Mouse (Mus musculus): ENCODE results near the gene Pex7. TPM values are rescaled to one million over a fixed set of nuclear protein-coding genes. Genes with fewer than 3 reads are reported as not detected.

The Pex7 gene
- polyA plus RNA-seq, 1 experiment: 24.9 TPM

DNA sequence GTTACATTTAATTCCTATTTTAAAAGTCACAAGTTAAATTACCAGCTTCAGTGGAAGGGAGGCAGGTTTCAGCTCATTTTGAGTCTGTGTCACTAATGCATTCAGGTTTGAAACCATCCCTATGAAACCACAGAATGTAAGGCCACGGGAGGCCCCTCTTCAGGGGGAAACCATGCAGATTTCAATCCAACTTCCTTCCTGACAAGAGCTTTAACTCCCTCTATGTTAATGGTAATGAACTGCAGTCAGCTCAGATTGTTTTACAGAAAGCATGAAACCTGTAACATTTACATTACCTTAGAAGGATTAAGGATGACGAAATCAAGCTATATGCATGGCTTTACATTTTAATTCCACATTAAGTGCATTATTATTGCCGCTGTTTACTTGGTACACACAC lies 15.8 kb downstream of the Pex7 start:
- whole genome bisulfite sequencing: 67% methylated on average over 3 of the region's 3 CpGs
- no peaks in the 10 kb centered on the region for H3K4me1 ChIP-seq (ENCODE audit: control insufficient read depth, insufficient read depth, low read length)
- H3K4me3 ChIP-seq (replicated peaks; ENCODE audit: extremely low read depth, low read depth, low read length): no peak overlapping the region
- no peak for TF ChIP-seq CTCF (IDR thresholded peaks at IDR 0.05; ENCODE audit: insufficient read depth, low read length)
- TF ChIP-seq POLR2A (IDR thresholded peaks at IDR 0.05; ENCODE audit: borderline replicate concordance, extremely low read depth, low read depth, low read length): no peak
- no peak for DNase-seq

DNA sequence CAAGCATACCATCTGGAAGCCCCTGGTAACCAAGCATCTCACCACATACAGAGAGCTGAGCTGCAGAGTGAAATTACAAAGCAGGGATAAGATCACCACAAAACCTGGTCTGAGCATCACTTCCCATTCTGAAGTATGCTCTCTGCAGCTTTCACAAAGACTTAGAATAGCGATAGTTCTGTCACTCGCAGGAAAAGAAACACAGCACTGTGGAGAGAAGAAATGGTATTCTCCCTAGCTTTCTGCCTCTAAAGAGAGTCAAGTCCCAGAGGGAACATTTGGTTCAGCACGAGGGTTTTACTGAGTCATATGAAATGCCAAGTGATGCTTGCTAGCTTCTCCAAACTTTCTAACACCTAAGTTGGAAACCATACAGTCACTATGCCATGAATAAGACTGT lies 17.6 kb downstream of the Pex7 start:
- no peaks in the 10 kb centered on the region for H3K4me1 ChIP-seq (ENCODE audit: control insufficient read depth, insufficient read depth, low read length)
- no peak for DNase-seq
- TF ChIP-seq CTCF (IDR thresholded peaks at IDR 0.05; ENCODE audit: insufficient read depth, low read length) (no peak), POLR2A (IDR thresholded peaks at IDR 0.05; ENCODE audit: borderline replicate concordance, extremely low read depth, low read depth, low read length) (no peak)
- no peak overlapping the region for H3K4me3 ChIP-seq (replicated peaks; ENCODE audit: extremely low read depth, low read depth, low read length)
- WGBS: 78% methylated on average over 3 of the region's 3 CpGs

DNA sequence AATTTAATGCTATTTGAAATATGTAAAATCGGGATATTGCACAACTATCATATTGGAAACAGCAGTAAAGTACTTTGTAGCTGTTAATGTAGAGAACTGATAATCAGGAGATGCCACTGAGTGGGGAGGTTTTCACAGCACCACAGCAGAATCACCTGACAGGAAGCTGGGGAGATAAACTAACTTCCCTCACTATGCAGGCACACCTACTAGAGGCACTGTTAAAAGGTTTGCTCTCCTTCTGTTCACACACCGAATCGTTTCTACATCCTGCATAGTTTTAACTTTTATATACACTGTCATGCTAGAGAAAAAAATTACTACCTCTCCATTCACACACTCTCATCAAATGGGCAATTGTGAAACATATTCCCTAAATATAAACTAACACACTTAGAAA lies 21.2 kb downstream of the Pex7 start:
- no peak overlapping the region for H3K4me3 ChIP-seq (replicated peaks; ENCODE audit: extremely low read depth, low read depth, low read length)
- DNase-seq: no peak
- no peaks in the 10 kb centered on the region for H3K4me1 ChIP-seq (ENCODE audit: control insufficient read depth, insufficient read depth, low read length)
- TF ChIP-seq POLR2A (IDR thresholded peaks at IDR 0.05; ENCODE audit: borderline replicate concordance, extremely low read depth, low read depth, low read length) (no peak), CTCF (IDR thresholded peaks at IDR 0.05; ENCODE audit: insufficient read depth, low read length) (no peak)
- 59% methylated on average over 3 of the region's 3 CpGs for whole genome bisulfite sequencing

GRCm38 (mm10) chr10:19884409-19884808 lies 23.1 kb downstream of the Pex7 start:
- H3K4me1 ChIP-seq (ENCODE audit: control insufficient read depth, insufficient read depth, low read length): no peaks in the 10 kb centered on the region
- no peak for DNase-seq
- 62% methylated on average over 4 of the region's 4 CpGs for WGBS
- no peak overlapping the region for H3K4me3 ChIP-seq (replicated peaks; ENCODE audit: extremely low read depth, low read depth, low read length)
- TF ChIP-seq POLR2A (IDR thresholded peaks at IDR 0.05; ENCODE audit: borderline replicate concordance, extremely low read depth, low read depth, low read length) (no peak), CTCF (IDR thresholded peaks at IDR 0.05; ENCODE audit: insufficient read depth, low read length) (no peak)

DNA sequence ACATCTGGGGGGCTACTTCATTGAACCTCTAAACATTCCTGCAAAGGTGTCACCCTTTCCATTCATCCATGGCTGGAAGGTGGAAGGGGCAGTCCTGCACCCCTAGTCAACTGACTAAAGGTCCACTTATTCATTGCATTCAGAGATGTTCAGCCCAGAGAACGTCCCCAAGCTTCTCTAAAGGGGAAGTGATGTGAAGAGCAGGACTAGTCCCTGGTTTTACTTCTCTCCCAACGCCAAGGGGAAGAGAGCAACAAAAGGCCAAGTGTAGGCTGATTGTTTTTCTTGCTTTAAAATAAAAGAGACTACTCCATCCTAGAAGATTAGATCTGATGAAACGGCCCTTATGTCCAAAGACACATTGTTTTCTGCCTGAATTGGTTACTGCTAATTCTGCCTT lies 27.1 kb downstream of the Pex7 start:
- Histone ChIP-seq H3K4me3 (replicated peaks; ENCODE audit: extremely low read depth, low read depth, low read length) (no peak overlapping the region), H3K4me1 (ENCODE audit: control insufficient read depth, insufficient read depth, low read length) (no peaks in the 10 kb centered on the region)
- DNase-seq: no peak
- TF ChIP-seq POLR2A (IDR thresholded peaks at IDR 0.05; ENCODE audit: borderline replicate concordance, extremely low read depth, low read depth, low read length) (no peak), CTCF (IDR thresholded peaks at IDR 0.05; ENCODE audit: insufficient read depth, low read length) (no peak)
- 65% methylated on average over 3 of the region's 3 CpGs for WGBS

GRCm38 (mm10) chr10:19879161-19879560 lies 28.3 kb downstream of the Pex7 start:
- H3K4me3 ChIP-seq (replicated peaks; ENCODE audit: extremely low read depth, low read depth, low read length): no peak overlapping the region
- H3K4me1 ChIP-seq (ENCODE audit: control insufficient read depth, insufficient read depth, low read length): no peaks in the 10 kb centered on the region
- TF ChIP-seq CTCF (IDR thresholded peaks at IDR 0.05; ENCODE audit: insufficient read depth, low read length): no peak
- no peak for TF ChIP-seq POLR2A (IDR thresholded peaks at IDR 0.05; ENCODE audit: borderline replicate concordance, extremely low read depth, low read depth, low read length)
- 67% methylated on average over 6 of the region's 6 CpGs for WGBS
- DNase-seq: no peak

DNA sequence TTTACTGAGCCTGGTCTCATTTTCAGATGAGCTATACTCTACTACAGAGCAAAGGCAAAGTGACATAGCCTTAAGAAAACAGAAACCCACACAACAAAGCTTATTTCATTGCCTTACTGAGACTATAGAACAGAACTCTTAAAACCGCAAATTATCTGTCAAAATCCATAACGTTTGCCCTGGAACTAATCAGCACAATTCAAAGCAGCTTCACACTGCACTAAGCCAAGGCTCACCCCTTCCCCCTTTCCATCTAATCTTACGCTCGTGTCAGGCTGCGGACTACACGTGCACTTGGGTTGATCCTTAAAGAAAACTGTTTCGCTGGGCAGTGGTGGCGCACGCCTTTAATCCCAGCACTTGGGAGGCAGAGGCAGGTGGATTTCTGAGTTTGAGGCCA lies 29.8 kb downstream of the Pex7 start:
- DNase-seq: no peak
- Histone ChIP-seq H3K4me1 (ENCODE audit: control insufficient read depth, insufficient read depth, low read length) (no peaks in the 10 kb centered on the region), H3K4me3 (replicated peaks; ENCODE audit: extremely low read depth, low read depth, low read length) (no peak overlapping the region)
- TF ChIP-seq CTCF (IDR thresholded peaks at IDR 0.05; ENCODE audit: insufficient read depth, low read length): no peak
- no peak for TF ChIP-seq POLR2A (IDR thresholded peaks at IDR 0.05; ENCODE audit: borderline replicate concordance, extremely low read depth, low read depth, low read length)
- whole genome bisulfite sequencing: 85% methylated on average over 9 of the region's 9 CpGs

GRCm38 (mm10) chr10:19877257-19877656 lies 30.2 kb downstream of the Pex7 start:
- Histone ChIP-seq H3K4me3 (replicated peaks; ENCODE audit: extremely low read depth, low read depth, low read length) (no peak overlapping the region), H3K4me1 (ENCODE audit: control insufficient read depth, insufficient read depth, low read length) (no peaks in the 10 kb centered on the region)
- 79% methylated on average over 8 of the region's 8 CpGs for WGBS
- DNase-seq: no peak
- TF ChIP-seq POLR2A (IDR thresholded peaks at IDR 0.05; ENCODE audit: borderline replicate concordance, extremely low read depth, low read depth, low read length) (no peak), CTCF (IDR thresholded peaks at IDR 0.05; ENCODE audit: insufficient read depth, low read length) (no peak)

DNA sequence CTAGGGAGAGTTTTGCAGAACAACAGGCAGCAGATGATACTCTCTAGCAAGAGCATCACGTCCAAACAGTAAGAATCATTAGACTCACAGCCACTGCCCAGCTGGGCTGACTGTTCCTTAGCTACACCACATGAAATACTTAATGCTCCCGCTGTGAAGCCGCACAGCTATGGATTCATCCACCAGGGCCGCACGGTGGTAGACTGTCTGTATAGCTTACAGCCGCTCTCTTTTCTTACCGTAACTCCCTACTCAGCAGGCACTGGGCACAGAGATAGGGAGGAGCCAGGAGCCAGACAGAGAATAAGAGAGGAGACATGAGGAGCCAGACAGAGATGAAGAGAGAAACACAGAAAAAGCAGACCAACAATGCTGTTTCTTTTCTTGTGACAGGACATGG lies 30.8 kb downstream of the Pex7 start:
- WGBS: 73% methylated on average over 7 of the region's 7 CpGs
- no peak for DNase-seq
- Histone ChIP-seq H3K4me3 (replicated peaks; ENCODE audit: extremely low read depth, low read depth, low read length) (no peak overlapping the region), H3K4me1 (ENCODE audit: control insufficient read depth, insufficient read depth, low read length) (no peaks in the 10 kb centered on the region)
- TF ChIP-seq POLR2A (IDR thresholded peaks at IDR 0.05; ENCODE audit: borderline replicate concordance, extremely low read depth, low read depth, low read length) (no peak), CTCF (IDR thresholded peaks at IDR 0.05; ENCODE audit: insufficient read depth, low read length) (no peak)

GRCm38 (mm10) chr10:19875346-19875745 lies 32.1 kb downstream of the Pex7 start:
- TF ChIP-seq POLR2A (IDR thresholded peaks at IDR 0.05; ENCODE audit: borderline replicate concordance, extremely low read depth, low read depth, low read length): no peak
- no peak for TF ChIP-seq CTCF (IDR thresholded peaks at IDR 0.05; ENCODE audit: insufficient read depth, low read length)
- WGBS: 59% methylated on average over 5 of the region's 5 CpGs
- no peak for DNase-seq
- Histone ChIP-seq H3K4me1 (ENCODE audit: control insufficient read depth, insufficient read depth, low read length) (no peaks in the 10 kb centered on the region), H3K4me3 (replicated peaks; ENCODE audit: extremely low read depth, low read depth, low read length) (no peak overlapping the region)
